Mouse (Mus musculus): ENCODE results near the gene Arhgap32. TPM values are rescaled to one million over a fixed set of nuclear protein-coding genes. Genes with fewer than 3 reads are reported as not detected.

Arhgap32 gene
- polyA plus RNA-seq, 1 experiment from 2014 or later, result 11.0 TPM

GRCm38 (mm10) chr9:32098425-32099155 lies 17.3 kb upstream of the Arhgap32 start:
- Histone ChIP-seq H3K9me3 (ENCODE audit: control insufficient read depth, low read length) (no peaks in the 10 kb centered on the region), H3K27ac (ENCODE audit: low read length) (no peak overlapping the region), H3K4me1 (ENCODE audit: control insufficient read depth, insufficient read depth, low read length) (peaks cover 12% of the 10 kb centered on the region; the same call in 1 of the 2 replicates), H3K27me3 (replicated peaks; ENCODE audit: control insufficient read depth, insufficient read depth, low read length) (no peaks in the 10 kb centered on the region), H3K36me3 (ENCODE audit: control insufficient read depth, insufficient read depth, low read length) (no peaks in the 10 kb centered on the region), H3K9ac (ENCODE audit: low read depth, low read length) (no peak overlapping the region), H3K4me2 (ENCODE audit: low read depth, low read length) (no peak overlapping the region), H3K4me3 (ENCODE audit: low read length) (no peak overlapping the region)
- ATAC-seq, result peak; percentile 53; the same call in 1 of the 2 replicates
- WGBS, result 84% methylated on average over 9 of the region's 9 CpGs

GRCm38 (mm10) chr9:32100561-32100960 lies 15.4 kb upstream of the Arhgap32 start:
- H3K4me2 ChIP-seq (ENCODE audit: low read depth, low read length), result no peak overlapping the region
- no peak overlapping the region for H3K27ac ChIP-seq (ENCODE audit: low read length)
- H3K9ac ChIP-seq (ENCODE audit: low read depth, low read length), result no peak overlapping the region
- no peaks in the 10 kb centered on the region for H3K27me3 ChIP-seq (replicated peaks; ENCODE audit: control insufficient read depth, insufficient read depth, low read length)
- no peaks in the 10 kb centered on the region for H3K9me3 ChIP-seq (ENCODE audit: control insufficient read depth, low read length)
- H3K36me3 ChIP-seq (ENCODE audit: control insufficient read depth, insufficient read depth, low read length), result no peaks in the 10 kb centered on the region
- H3K4me1 ChIP-seq (ENCODE audit: control insufficient read depth, insufficient read depth, low read length), result peaks cover 5% of the 10 kb centered on the region; the same call in 1 of the 2 replicates
- H3K4me3 ChIP-seq (ENCODE audit: low read length), result no peak overlapping the region
- WGBS, result 86% methylated on average over 8 of the region's 8 CpGs
- no peak for ATAC-seq

- no peaks in the 10 kb centered on the region for H3K36me3 ChIP-seq (ENCODE audit: control insufficient read depth, insufficient read depth, low read length)
- H3K4me2 ChIP-seq (ENCODE audit: low read depth, low read length), result no peak overlapping the region
- H3K27me3 ChIP-seq (replicated peaks; ENCODE audit: control insufficient read depth, insufficient read depth, low read length), result no peaks in the 10 kb centered on the region
- H3K4me3 ChIP-seq (ENCODE audit: low read length), result no peak overlapping the region
- ATAC-seq, result no peak
- no peak overlapping the region for H3K9ac ChIP-seq (ENCODE audit: low read depth, low read length)
- no peaks in the 10 kb centered on the region for H3K9me3 ChIP-seq (ENCODE audit: control insufficient read depth, low read length)
- H3K4me1 ChIP-seq (ENCODE audit: control insufficient read depth, insufficient read depth, low read length), result peaks cover 3% of the 10 kb centered on the region; the same call in 1 of the 2 replicates
- WGBS, result 90% methylated on average over 2 of the region's 2 CpGs
- H3K27ac ChIP-seq (ENCODE audit: low read length), result no peak overlapping the region
Observed at GRCm38 (mm10) chr9:32101488-32101887, 14.4 kb upstream of the Arhgap32 start.

- no peaks in the 10 kb centered on the region for H3K36me3 ChIP-seq (ENCODE audit: control insufficient read depth, insufficient read depth, low read length)
- no peak for ATAC-seq
- H3K9ac ChIP-seq (ENCODE audit: low read depth, low read length), result no peak overlapping the region
- H3K4me2 ChIP-seq (ENCODE audit: low read depth, low read length), result no peak overlapping the region
- no peak overlapping the region for H3K27ac ChIP-seq (ENCODE audit: low read length)
- no peak overlapping the region for H3K4me3 ChIP-seq (ENCODE audit: low read length)
- no peaks in the 10 kb centered on the region for H3K27me3 ChIP-seq (replicated peaks; ENCODE audit: control insufficient read depth, insufficient read depth, low read length)
- no peaks in the 10 kb centered on the region for H3K4me1 ChIP-seq (ENCODE audit: control insufficient read depth, insufficient read depth, low read length)
- WGBS, result 62% methylated on average over 8 of the region's 8 CpGs
- H3K9me3 ChIP-seq (ENCODE audit: control insufficient read depth, low read length), result no peaks in the 10 kb centered on the region
Observed at GRCm38 (mm10) chr9:32104670-32105069, 11.3 kb upstream of the Arhgap32 start.

- Histone ChIP-seq H3K4me3 (ENCODE audit: low read length) (no peak overlapping the region), H3K9ac (ENCODE audit: low read depth, low read length) (no peak overlapping the region), H3K9me3 (ENCODE audit: control insufficient read depth, low read length) (no peaks in the 10 kb centered on the region), H3K4me2 (ENCODE audit: low read depth, low read length) (no peak overlapping the region), H3K4me1 (ENCODE audit: control insufficient read depth, insufficient read depth, low read length) (no peaks in the 10 kb centered on the region), H3K27me3 (replicated peaks; ENCODE audit: control insufficient read depth, insufficient read depth, low read length) (no peaks in the 10 kb centered on the region), H3K36me3 (ENCODE audit: control insufficient read depth, insufficient read depth, low read length) (no peaks in the 10 kb centered on the region), H3K27ac (ENCODE audit: low read length) (no peak overlapping the region)
- ATAC-seq, result no peak
- WGBS, result 100% methylated on average over 2 of the region's 2 CpGs
Observed at GRCm38 (mm10) chr9:32110376-32110775, 5.6 kb upstream of the Arhgap32 start.

GRCm38 (mm10) chr9:32116272-32116671 lies 336 bp downstream of the Arhgap32 start:
- H3K27ac ChIP-seq (ENCODE audit: low read length), result no peak overlapping the region
- ATAC-seq, result no peak
- H3K27me3 ChIP-seq (replicated peaks; ENCODE audit: control insufficient read depth, insufficient read depth, low read length), result no peaks in the 10 kb centered on the region
- no peaks in the 10 kb centered on the region; the same call in 1 of the 2 replicates for H3K9me3 ChIP-seq (ENCODE audit: control insufficient read depth, low read length)
- no peak overlapping the region for H3K4me2 ChIP-seq (ENCODE audit: low read depth, low read length)
- WGBS, result 71% methylated on average over 5 of the region's 5 CpGs
- peaks cover 10% of the 10 kb centered on the region; the same call in 1 of the 2 replicates for H3K4me1 ChIP-seq (ENCODE audit: control insufficient read depth, insufficient read depth, low read length)
- no peak overlapping the region for H3K4me3 ChIP-seq (ENCODE audit: low read length)
- no peaks in the 10 kb centered on the region for H3K36me3 ChIP-seq (ENCODE audit: control insufficient read depth, insufficient read depth, low read length)
- H3K9ac ChIP-seq (ENCODE audit: low read depth, low read length), result no peak overlapping the region

- Histone ChIP-seq H3K27ac (ENCODE audit: low read length) (no peak overlapping the region), H3K36me3 (ENCODE audit: control insufficient read depth, insufficient read depth, low read length) (no peaks in the 10 kb centered on the region), H3K4me1 (ENCODE audit: control insufficient read depth, insufficient read depth, low read length) (peaks cover 10% of the 10 kb centered on the region; the same call in 1 of the 2 replicates), H3K27me3 (replicated peaks; ENCODE audit: control insufficient read depth, insufficient read depth, low read length) (no peaks in the 10 kb centered on the region), H3K4me2 (ENCODE audit: low read depth, low read length) (no peak overlapping the region), H3K9ac (ENCODE audit: low read depth, low read length) (no peak overlapping the region), H3K4me3 (ENCODE audit: low read length) (no peak overlapping the region), H3K9me3 (ENCODE audit: control insufficient read depth, low read length) (no peaks in the 10 kb centered on the region; the same call in 1 of the 2 replicates)
- no peak for ATAC-seq
- WGBS, result 28% methylated on average over 4 of the region's 4 CpGs
Observed at GRCm38 (mm10) chr9:32117876-32118275, 1.9 kb downstream of the Arhgap32 start.

GRCm38 (mm10) chr9:32118433-32118832 lies 2.5 kb downstream of the Arhgap32 start:
- H3K27me3 ChIP-seq (replicated peaks; ENCODE audit: control insufficient read depth, insufficient read depth, low read length), result no peaks in the 10 kb centered on the region
- H3K4me1 ChIP-seq (ENCODE audit: control insufficient read depth, insufficient read depth, low read length), result peaks cover 10% of the 10 kb centered on the region; the same call in 1 of the 2 replicates
- no peaks in the 10 kb centered on the region for H3K36me3 ChIP-seq (ENCODE audit: control insufficient read depth, insufficient read depth, low read length)
- no peak overlapping the region for H3K27ac ChIP-seq (ENCODE audit: low read length)
- H3K9me3 ChIP-seq (ENCODE audit: control insufficient read depth, low read length), result no peaks in the 10 kb centered on the region; the same call in 1 of the 2 replicates
- no peak overlapping the region for H3K4me2 ChIP-seq (ENCODE audit: low read depth, low read length)
- H3K4me3 ChIP-seq (ENCODE audit: low read length), result no peak overlapping the region
- ATAC-seq, result no peak
- no peak overlapping the region for H3K9ac ChIP-seq (ENCODE audit: low read depth, low read length)

GRCm38 (mm10) chr9:32119586-32119985 lies 3.6 kb downstream of the Arhgap32 start:
- Histone ChIP-seq H3K4me3 (ENCODE audit: low read length) (no peak overlapping the region), H3K36me3 (ENCODE audit: control insufficient read depth, insufficient read depth, low read length) (no peaks in the 10 kb centered on the region), H3K9me3 (ENCODE audit: control insufficient read depth, low read length) (no peaks in the 10 kb centered on the region; the same call in 1 of the 2 replicates), H3K27me3 (replicated peaks; ENCODE audit: control insufficient read depth, insufficient read depth, low read length) (no peaks in the 10 kb centered on the region), H3K27ac (ENCODE audit: low read length) (no peak overlapping the region), H3K9ac (ENCODE audit: low read depth, low read length) (no peak overlapping the region), H3K4me1 (ENCODE audit: control insufficient read depth, insufficient read depth, low read length) (peaks cover 10% of the 10 kb centered on the region; the same call in 1 of the 2 replicates), H3K4me2 (ENCODE audit: low read depth, low read length) (no peak overlapping the region)
- no peak for ATAC-seq
- 93% methylated on average over 6 of the region's 6 CpGs for WGBS
